Mouse (Mus musculus): ENCODE data around the gene Tatdn3.

DNA sequence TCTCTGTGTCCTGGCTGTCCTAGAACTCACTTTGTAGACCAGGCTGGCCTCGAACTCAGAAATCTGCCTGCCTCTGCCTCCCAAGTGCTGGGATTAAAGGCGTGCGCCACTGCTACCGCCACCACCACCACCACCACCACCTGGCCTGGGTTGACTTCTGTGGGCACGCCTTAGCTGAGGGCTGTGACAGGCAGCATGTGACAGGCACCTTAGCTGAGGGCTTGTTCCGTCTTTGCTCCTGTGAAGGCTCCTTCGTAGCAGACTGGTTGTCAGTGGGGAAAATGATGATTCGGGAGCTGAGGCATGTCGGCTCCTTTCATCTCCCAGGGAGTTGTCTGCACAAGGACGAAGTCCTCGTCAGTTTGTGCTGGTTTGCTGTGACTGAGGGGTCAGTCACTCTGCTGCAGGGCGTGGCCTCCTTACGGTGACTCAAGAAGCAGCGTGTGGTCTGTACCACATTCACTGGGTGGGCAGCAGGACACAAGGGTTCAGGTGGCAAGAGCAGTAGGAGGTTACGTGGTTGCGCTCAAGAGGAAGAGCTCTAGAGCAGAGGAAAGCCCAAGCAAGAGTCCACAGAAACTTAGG is 9.7 kb upstream of the Tatdn3 start:
- TF ChIP-seq EP300 (IDR thresholded peaks at IDR 0.05; ENCODE audit: insufficient read depth, low read depth, low read length) (no peak), POLR2A (IDR thresholded peaks at IDR 0.05; ENCODE audit: insufficient read depth, low read depth, low read length) (no peak), CTCF (IDR thresholded peaks at IDR 0.05) (no peak)
